Mouse (Mus musculus): ENCODE results near the gene Eif3c.

The Eif3c gene

DNA sequence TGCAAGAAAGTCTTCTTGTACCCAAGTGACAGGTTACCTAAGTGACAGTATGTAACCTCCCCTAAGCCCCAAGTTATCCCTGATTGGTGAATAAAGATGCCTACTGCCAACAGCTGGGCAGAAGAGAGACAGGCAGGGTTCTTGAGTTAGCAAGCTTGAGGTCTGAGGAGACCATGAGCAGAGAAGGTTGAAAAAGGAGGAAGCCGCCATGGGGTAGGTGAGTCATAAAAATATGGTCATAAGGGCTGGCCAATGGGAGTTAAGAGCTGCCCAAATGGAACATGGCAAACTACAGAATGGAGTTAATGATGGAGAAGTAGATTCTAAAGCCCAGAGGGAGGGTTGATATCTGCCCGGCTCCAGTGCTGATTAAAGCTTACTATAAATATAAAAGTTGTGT, 20.6 kb downstream of the Eif3c start:
- no peak for DNase-seq

DNA sequence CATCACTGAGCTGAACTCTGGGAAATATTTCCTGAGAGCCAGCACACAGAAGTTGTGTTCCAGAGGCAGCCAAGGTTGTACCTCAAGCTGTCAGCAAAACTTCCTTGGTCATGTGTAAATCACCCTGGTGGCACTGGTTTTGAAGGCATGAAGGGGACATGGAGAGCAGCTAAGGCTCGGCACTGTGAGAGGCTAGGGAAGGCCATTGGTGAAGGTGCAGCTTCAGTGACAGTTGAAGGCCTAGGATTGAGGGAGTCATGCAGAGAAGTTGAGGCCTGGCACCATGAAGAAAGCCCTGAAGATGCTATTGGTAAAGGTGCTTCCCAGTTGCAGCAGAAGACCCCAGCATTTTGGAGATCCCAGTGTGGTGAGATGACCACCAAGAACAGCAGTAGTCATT, 24.6 kb downstream of the Eif3c start:
- DNase-seq: no peak

DNA sequence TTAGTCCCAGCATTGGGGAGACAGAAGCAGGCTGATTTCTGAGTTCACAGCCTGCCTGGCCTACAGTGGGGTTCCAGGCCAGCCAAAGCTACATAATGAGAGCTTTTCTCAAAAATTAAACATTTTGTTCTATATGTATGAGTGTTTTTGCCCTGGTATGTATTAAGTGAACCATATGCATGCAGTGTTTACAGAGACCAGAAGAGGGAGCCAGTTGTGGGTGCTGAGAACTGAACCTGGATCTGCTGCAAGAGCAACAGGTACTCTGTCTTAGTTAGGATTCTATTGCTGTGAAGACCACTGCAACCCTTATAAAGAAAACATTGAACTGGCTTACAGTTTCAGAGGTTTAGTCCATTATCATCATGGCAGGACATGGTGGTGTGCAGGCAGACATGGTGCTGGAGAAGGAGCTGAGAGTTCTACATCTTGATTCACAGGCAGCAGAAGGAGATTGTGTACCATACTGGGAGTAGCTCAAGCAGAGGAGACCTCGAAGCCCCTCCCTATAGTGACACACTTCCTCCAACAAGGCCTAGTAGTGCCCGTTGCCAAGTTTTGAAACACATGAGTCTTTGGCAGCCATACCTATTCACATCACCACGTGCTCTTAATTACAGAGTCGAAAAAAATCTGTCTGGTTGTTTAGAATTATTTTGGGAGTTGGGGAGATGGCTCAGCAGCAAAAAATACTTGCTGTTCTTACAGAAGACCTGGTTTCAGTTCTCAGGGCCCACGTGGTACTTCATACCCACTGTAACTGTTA, 28.2 kb downstream of the Eif3c start:
- no peak for DNase-seq

DNA sequence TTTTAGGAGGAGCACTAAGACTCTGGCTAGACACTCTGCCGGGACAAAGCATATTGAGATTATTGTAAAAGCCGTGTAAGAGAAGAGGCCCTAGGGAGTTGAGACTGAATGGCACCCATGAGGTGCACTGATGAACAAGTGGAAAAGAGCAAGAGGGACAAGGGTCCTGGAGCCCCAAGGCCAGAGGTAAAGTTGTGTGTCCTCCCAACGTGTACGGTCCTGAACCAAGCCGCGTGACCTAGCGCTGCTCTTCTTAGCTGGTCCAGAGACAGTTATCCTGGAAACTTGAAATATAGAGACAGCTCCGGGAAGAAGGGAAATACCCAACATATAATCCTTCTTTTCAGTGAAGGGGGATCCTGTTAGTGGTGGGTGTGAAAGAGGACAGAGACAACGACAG, 29.7 kb downstream of the Eif3c start:
- DNase-seq: no peak

DNA sequence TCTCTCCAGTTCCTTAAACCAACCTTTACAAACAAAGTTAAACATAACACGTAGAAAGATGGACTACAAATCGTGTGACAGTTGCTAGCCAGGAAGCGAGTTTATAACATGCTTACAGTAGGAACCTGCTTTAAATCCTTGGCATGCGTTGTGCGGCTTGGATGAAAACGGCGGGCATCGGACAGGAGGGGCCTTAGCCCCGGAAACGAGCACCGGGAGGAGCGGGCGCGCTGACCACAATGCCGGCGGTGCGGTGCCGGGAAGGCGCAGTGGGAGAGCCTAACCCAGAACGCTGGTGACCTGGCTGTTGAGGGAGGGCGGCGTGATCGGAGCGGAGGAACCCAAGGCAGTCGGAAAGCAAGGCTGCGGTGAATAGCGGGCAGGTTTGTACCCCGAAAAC, 30.4 kb downstream of the Eif3c start:
- DNase-seq: no peak

DNA sequence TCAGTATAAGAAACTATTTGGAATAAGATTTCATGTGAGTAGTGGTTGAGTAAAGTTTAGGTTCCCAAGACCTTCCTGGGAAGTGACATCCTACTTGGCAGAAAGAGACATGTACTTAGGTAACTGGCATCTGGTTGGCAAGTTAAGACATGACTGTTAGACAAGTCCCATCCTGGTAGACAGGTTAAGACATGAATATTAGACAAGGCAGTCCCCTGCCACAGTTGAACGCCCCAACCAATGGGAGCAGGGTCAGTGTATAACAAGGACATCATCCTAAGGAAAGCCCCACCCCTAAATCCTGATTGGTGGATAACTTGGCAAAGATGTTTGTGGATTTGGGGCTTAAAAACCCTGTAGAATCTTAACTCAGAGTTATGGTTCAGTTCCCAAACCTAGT, 32.8 kb downstream of the Eif3c start:
- DNase-seq: no peak

DNA sequence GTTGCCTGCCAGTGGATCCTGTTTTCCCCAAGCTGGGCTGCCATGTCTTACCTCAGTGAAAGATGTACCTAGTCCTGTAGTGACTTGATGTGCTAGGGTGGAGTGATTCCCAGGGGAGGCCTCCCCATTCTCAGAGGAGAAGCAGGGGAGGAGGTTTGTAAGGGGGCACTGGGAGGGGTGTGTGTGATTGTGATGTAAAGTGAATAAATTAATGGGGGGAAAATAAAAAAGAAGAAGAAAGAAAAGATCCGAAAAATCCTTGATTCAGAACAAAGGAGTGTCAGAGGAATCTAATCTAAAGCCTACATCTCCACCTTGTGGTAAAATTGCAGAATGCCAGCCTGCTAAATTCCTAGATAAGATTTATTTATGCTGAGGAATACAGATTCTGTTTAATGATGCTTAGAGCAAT, 38.0 kb downstream of the Eif3c start:
- DNase-seq: peak; percentile 26

DNA sequence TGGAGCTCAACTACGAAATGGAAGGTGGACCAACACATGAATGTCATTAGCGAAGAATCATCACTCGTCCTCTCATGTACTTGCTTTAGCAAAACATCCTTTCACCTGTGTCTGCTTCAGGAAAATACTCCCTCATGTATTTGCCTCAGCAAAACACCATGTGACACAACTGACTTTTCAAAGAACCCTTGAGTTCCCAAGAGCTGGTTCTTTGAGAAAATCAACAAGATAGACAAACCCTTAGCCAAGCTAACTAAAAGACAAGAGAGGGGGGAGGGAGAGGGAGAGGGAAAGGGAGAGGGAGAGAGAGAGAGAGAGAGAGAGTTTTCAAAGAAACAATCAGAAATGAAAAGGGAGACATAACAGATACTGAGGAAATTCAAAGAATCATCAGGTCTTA, 42.9 kb downstream of the Eif3c start:
- DNase-seq: no peak

DNA sequence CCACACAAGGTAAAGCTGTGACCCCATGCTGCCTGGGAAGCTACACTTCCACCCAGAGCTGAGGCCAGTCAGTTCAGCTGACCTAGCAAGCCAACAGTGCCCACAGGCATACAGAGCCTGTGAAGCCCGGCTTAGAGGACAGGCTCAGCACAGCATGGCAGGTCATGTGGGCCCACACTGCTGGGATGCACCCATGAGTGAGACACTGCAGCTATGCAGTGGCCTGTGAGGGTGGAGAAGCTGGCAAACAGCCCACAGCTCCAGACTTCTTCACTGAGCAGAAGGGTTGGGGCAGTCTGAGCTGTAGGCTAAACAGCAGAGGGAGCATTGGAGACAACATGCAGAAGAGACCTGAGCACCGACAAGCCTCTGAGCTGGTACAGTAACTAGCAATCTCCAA, 46.7 kb downstream of the Eif3c start:
- DNase-seq: no peak

DNA sequence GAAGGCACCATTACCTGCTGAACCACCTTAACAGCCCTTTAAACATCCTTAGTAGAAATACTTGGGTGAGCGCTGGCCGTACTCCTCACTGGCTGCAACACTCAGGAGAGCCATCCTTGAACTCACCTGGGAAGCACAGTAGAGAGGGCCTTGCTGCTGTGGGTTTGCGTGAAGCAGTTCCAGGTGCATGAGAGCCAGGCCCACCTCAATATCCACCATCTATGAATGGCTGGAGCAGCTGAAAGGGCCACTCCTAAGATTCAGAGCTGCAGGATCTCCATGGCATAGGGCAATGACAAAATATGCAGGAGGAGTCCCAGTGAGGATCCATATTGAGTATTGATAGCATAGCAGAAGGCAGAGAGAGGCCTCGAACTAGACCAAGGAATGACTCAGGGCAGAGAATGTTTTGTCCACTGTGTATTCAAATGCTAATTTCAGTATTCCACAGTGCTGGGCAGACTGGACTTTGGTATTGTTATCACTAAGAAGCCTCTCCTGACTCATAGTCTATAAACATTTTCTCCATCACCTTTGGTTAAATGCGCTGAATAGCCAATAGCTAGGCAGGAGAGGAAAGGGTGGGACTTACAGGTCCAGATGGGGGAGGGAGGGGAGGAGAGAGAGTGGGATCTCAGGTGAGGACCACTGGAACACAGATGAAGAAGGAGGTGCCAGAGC, 47.8 kb downstream of the Eif3c start:
- DNase-seq: no peak

DNA sequence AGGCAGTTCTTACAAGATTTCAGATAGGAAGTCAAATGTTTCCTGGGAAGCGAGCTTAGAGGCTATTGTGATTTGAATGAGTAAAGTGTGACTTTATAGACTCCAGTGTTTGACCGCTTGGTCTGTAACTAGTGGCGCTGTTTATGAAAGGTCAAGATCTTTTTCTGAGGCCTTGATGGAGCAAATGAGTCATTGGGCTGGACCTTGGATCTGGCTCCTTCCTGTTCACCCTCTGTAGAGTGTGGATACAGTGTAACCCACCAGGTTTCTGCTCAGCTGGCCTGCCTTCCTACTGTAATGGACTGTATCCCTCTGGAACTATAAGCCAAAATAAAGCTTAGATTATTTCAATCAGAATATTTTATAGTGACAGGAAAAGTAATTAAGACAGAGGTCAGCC, 54.9 kb downstream of the Eif3c start:
- no peak for DNase-seq

DNA sequence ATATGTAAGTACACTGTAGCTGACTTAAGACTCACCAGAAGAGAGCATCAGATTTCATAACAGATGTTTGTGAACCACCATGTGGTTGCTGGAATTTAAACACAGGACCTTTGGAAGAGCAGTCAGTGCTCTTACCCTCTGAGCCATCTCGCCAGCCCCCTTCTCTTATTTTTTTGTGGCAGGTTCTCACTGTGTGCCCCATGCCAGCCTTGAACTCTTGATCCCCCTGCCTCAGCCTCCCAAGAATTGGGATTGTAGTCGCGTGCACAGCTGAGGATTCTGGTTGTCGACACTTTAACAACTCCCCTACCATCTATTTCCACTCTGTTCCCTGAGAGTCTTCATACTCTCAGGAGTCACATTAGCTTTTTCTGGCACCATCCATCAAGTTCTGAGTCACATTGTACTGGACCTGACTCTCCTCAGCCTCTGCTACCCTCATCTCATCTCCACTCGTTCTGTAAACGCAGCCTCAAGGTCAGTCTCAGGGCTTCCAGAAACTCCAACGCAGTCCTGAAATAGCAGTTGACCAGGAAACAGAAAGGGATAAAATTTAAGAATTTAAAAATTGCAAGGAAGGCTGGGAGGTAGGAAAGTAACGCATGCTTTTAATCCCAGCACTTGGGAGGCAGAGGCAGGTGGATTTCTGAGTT, 59.0 kb downstream of the Eif3c start:
- no peak for DNase-seq

DNA sequence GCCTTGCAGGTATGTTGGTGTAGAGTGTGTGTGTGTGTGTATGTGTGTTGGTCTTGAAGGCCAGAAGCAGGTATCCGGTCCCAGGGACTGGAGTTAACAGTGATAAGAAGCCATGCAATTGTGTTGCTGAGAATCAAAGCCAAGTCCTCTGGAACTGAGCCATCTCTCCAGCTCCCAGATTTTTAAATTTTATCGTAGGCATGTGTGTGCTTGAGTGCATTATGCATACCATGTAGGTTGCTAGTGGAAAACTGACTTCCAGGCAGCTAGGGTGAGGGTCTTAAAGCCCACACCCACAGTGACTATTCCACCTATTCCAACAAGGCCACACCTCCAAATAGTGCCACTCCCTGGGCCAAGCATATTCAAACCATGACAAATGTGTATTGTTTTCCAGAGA, 61.3 kb downstream of the Eif3c start:
- DNase-seq: peak; percentile 33

DNA sequence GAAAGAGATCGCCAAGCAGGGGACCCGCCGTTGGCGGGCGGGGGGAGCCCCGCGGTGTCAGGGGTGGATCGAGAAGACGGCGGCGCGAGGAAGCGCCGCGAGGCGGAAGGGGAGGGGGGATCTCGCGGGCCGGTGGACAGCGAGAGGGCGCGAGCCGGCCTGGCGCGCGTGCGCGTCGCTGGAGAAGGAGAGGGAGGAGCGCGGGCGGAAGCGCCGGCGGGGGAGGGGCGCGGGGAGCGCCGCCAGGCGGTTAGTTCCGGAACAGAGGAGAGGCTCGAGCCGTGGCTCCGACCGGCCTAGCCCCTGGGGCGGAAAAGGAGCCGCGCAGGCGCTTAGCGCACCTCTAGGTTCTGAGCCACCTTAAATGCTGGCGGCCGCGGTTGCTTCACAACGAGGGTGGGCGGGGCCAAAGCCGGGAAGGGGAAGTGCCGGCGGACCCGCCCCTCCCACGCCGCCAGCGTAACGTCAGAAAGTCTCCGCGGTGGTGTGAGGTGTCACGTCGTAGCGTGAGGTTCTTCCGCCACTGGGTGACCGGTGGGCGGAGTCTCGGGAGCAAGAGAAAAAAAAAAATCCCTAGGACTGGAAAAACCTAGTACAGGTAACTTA, 62.8 kb downstream of the Eif3c start, which contains the start of gene Atxn2l:
Gene Atxn2l, minus strand, starts transcription at position 165 of the 606 bp plus-strand sequence.
- peak; percentile 99 for DNase-seq

DNA sequence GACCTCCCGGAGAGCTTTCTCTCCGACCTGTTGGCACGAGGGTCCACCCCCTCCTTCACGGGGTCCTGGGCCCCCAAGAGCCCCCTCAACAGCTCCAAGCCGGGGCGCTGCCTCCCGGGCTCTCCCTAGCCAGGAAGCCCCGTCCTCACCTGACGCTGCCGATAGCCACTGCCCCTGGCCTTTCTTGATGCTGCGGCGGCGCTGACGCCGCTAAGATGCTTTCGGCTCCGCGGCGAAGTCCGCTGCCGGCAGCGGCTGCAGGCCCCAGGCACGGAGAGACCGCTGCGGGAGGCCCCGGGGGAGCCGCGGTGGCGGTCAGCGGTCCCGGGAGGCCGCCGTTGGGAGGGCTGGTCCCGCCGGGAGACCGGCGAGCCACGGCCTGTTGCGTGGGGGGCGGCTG, 63.5 kb downstream of the Eif3c start:
- no peak for DNase-seq

DNA sequence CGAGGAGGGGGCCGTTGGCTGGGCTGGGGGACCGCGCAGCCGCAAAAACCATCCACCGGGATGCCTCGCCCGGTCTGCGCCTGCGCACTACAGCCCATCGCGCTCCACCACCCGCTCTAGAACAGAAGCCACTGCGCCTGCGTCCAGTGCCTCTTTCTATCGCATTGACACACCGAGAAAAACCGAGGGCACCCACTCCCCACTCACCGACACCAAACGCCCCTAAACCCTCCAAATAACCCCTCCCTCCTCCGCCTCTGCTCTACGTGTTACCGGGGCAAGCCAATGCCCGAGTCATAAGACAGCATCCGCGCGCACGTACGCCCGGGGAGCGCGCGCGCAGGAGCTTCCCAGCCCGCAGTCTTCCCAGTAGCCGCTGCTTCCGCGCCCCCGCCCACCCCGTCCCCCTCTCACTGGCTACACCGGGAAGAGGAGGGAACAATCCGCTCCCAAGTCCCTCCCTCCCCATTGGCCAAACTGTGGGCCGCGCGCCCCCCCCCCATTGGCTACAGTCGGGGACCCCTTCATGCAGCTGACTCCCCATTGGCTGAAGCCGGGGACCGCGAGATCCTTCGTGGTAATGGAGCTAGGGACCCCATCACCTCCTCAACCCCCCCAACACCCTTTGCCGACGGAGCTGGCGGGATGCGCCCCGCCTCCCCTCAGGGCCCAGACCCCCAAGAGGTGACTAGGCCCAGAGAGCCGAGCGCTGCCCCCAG, 64.0 kb downstream of the Eif3c start:
- DNase-seq: peak; percentile 94

DNA sequence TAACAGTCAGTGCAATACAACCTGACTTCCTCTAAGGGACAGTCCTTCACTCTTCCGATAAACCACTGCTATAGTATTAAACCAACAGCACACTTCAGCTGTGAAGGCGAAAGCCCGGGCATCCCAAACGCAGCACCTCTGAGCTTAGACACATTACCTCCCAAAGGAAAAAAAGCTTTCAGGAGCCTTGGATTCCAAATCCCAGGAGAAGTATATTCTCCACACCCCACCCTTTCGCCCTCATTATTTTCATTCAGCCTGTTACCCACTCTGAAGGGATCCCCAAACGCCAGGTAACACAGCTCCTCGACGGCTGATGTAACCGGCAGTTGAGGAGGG, 64.6 kb downstream of the Eif3c start:
- DNase-seq: no peak

DNA sequence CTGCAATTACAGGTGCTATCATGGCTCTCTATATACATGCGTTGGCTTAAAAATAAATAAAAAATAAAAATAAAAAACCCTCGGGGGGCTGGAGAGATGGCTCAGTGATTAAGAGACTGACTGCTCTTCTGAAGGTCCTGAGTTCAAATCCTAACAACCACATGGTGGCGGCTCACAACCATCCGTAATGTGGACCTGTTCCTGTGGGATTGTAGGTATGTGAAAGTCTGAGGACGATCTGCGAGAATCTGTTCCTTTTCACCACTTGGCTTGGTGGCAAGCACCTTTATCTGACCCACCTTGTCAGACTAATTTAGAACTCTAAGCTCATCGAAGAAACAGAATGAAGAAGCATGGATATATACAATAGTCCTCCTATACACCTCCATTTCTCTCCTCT, 66.8 kb downstream of the Eif3c start:
- DNase-seq: no peak

DNA sequence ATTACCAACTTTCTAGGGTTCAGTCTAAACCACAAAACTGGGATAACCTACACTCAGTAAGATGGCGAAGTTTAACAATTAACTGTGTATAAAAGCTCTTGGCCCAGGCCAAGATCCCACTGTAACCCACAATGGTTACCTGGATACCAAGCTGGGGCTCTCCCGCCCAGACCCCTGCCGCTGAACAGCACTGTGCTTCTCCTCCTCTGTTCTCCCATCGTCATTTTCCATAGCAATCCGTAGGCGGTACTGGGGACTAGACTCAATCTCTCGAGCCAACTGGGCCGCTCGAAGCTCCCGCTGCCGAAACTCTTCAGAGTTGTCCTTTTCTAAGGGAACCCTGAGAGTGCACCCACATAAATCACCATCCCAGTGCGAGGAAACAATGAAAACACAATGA, 68.2 kb downstream of the Eif3c start:
- DNase-seq: no peak

DNA sequence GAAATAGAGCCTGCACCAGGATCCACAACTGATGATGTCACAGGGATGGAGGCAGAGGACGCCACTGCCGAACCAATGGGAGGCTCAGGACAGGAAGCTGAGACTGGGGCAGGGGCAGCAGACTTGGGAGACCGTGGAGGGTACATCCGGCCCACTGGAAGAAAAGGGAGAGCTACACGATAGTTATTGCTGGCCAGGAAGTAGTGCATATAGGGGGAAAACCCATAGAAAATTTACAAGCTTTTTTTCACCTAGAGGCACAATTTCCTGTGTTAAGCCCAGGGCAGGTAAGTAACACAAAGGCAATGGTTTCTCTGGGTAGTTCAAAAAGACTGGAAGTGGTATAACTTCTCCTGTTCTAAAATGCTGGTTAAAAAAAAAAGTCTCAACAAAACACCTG, 69.7 kb downstream of the Eif3c start:
- DNase-seq: no peak
